ENCODE assay signal across 10 mouse cellular contexts in the genomic region with DNA sequence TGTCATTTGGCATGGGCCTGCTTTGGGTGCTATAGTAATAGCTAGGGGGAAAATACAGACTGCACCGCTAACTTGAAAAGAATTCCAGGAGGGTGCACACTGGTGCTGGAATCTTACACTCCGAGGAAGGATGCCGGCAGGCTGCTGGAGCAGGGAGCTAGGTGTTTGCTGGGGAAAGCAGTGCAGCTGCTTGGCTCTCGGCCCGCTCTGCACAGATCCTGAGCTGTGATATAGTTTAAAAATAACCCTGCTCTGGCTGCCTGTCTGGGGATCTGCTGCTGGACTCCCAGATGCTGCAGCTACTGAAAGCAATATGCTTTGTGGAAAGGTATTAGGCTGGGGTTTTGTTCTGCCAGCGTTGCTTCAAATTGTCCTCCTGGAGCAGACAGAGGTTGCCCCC.
DNase-seq lines count a peak whose midpoint lies in the region; ATAC-seq lines count a peak whose summit lies in the region.
"Had no signal": no experiment of that assay in that cellular context is flagged by ENCODE, and none has a peak within 500 bp of the region (broad histone marks: within the 10 kb centered on the region; RNA-seq: fewer than 3 reads in every experiment).

No protein-coding gene starts in this region.

- peaks cover 12 to 19% of the 10 kb centered on the region in 2 experiments for H3K4me1 ChIP-seq in heart, embryonic 14.5 days (ENCODE audit: control insufficient read depth in 2 of 2, insufficient read depth in 2 of 2, low read length in 2 of 2)
- H3K4me1 ChIP-seq: stomach, embryonic 15.5 days had no signal

- H3K36me3 ChIP-seq in heart, embryonic 14.5 days (ENCODE audit: control insufficient read depth, insufficient read depth, low read length), result no peaks in the 10 kb centered on the region
- H3K36me3 ChIP-seq: stomach, embryonic 15.5 days had no signal

- H3K9me3 ChIP-seq in heart, embryonic 14.5 days (ENCODE audit: control insufficient read depth, low read length), result no peaks in the 10 kb centered on the region
- H3K9me3 ChIP-seq: stomach, embryonic 15.5 days had no signal

- peak overlapping the region; percentile 25; the same call in 1 of the 2 replicates for H3K4me2 ChIP-seq in heart, embryonic 14.5 days (ENCODE audit: low read length)
- H3K4me2 ChIP-seq: stomach, embryonic 15.5 days had no signal

- H3K4me3 ChIP-seq in heart, embryonic 14.5 days (ENCODE audit: control insufficient read depth in 1 of 2, insufficient read depth in 1 of 2, low read depth in 1 of 2, low read length in 2 of 2), result no peak overlapping the region
- H3K4me3 ChIP-seq: myocyte; stomach, embryonic 15.5 days had no signal

- H3K9ac ChIP-seq in heart, embryonic 14.5 days (ENCODE audit: low read length), result no peak overlapping the region
- H3K9ac ChIP-seq: stomach, embryonic 15.5 days had no signal

- H3K27ac ChIP-seq in heart, embryonic 14.5 days (replicated peaks in 1 of 2; ENCODE audit: control insufficient read depth in 1 of 2, insufficient read depth in 1 of 2, low read depth in 2 of 2, low read length in 2 of 2), result 0 out of 4 replicates have a peak overlapping the region, but pooled peaks of 1 of the 2 experiments have one; percentile 28
- H3K27ac ChIP-seq: stomach, embryonic 15.5 days had no signal

- no peaks in the 10 kb centered on the region for H3K27me3 ChIP-seq in heart, embryonic 14.5 days (ENCODE audit: control insufficient read depth, insufficient read depth, low read length)
- H3K27me3 ChIP-seq: stomach, embryonic 15.5 days had no signal

- no peak for ATAC-seq in heart, embryonic 14.5 days (ENCODE audit: insufficient number of reproducible peaks, insufficient read depth, low FRiP score, low read depth)

- WGBS in heart, embryonic 14.5 days, result 19% methylated on average over 6 of the region's 6 CpGs

- DNase-seq in heart, adult 11 months, result no peak
- peak; percentile 7 for DNase-seq in lung, postnatal 10 days
- DNase-seq in lung, postnatal 36 days, result no peak
- peak; percentile 10 to 64 for DNase-seq in left cerebral cortex, adult 8-10 months (ENCODE audit: low spot score in 2 of 2)
- DNase-seq in right cerebral cortex, postnatal 36 days (ENCODE audit: low spot score in 2 of 2), result peak; percentile 52 to 64
- DNase-seq in embryo, embryonic 10.5 days (ENCODE audit: low spot score), result no peak
- DNase-seq in cerebellum, adult 9-11 months, result no peak

Comparison
In these comparisons a context has a peak if more than half of its experiments do, and no peak if none do; other contexts are left out.
1. DNase-seq: peak in lung, postnatal 10 days (single experiment), left cerebral cortex, adult 8-10 months (2 of 2) and right cerebral cortex, postnatal 36 days (2 of 2); none in heart, adult 11 months (single experiment), lung, postnatal 36 days (single experiment), embryo, embryonic 10.5 days (single experiment) and cerebellum, adult 9-11 months (single experiment).